Mouse (Mus musculus) myocyte (in vitro differentiated cells): ENCODE results near the gene Slc39a8.

Experiments
- POLR2A ChIP-seq: IDR thresholded peaks from one replicate; pipeline ENCODE4 v1.6.1; 2011; ENCODE audit warnings: low read depth, mild to moderate bottlenecking, control low read depth, moderate library complexity; ENCODE audit not compliant: insufficient read length
- SRF ChIP-seq: IDR thresholded peaks from one replicate; pipeline ENCODE4 v1.6.1; 2011; ENCODE audit warnings: low read depth; ENCODE audit not compliant: control insufficient read depth, insufficient read length

- TF ChIP-seq SRF (no peak), POLR2A (no peak)
Measured at GRCm38 (mm10) chr3:135832907-135833306, 7.8 kb downstream of the Slc39a8 start.
